ENCODE assay signal across 10 mouse cellular contexts in genomic region chr10:40629140-40629539, GRCm38 (mm10). TPM values are rescaled to one million over a fixed set of nuclear protein-coding genes. Genes with fewer than 3 reads are reported as not detected.
DNase-seq lines count a peak whose midpoint lies in the region; ATAC-seq and TF ChIP-seq lines count a peak whose summit lies in the region.
"Had no signal": no experiment of that assay in that cellular context is flagged by ENCODE, and none has a peak within 500 bp of the region (broad histone marks: within the 10 kb centered on the region; RNA-seq: fewer than 3 reads in every experiment).

No protein-coding gene starts in this region.

- peaks cover 11% of the 10 kb centered on the region for H3K36me3 ChIP-seq in liver, adult 2 months (ENCODE audit: control insufficient read depth, insufficient read depth, low read length)
- H3K36me3 ChIP-seq in liver, embryonic 12.5 days = no peaks in the 10 kb centered on the region
- H3K36me3 ChIP-seq: neural tube, embryonic 12.5 days had no signal

- no peak overlapping the region for H3K4me3 ChIP-seq in liver, adult 2 months (ENCODE audit: insufficient read depth, low read depth, low read length)
- H3K4me3 ChIP-seq in liver, embryonic 12.5 days = no peak overlapping the region
- H3K4me3 ChIP-seq: neural tube, embryonic 12.5 days had no signal

- peak overlapping the region; percentile 83 for H3K27ac ChIP-seq in liver, adult 2 months (replicated peaks; ENCODE audit: insufficient read depth, low read depth, low read length)
- no peak overlapping the region for H3K27ac ChIP-seq in liver, embryonic 12.5 days
- H3K27ac ChIP-seq: neural tube, embryonic 12.5 days had no signal

- peak; percentile 68 for DNase-seq in CD4-positive, CD25-positive, alpha-beta regulatory T cell, adult 2 months (ENCODE audit: low read depth, low spot score)
- peak; percentile 76 for DNase-seq in liver, adult 2 months (ENCODE audit: extremely low read depth, low read depth, low spot score)
- DNase-seq in cerebellum, postnatal 36 days = peak; percentile 63 to 64
- peak; percentile 76 to 90 for DNase-seq in kidney, postnatal 36 days
- DNase-seq in spleen, postnatal 10 days (ENCODE audit: low spot score in 2 of 2) = peak; percentile 20 to 67
- no peak for DNase-seq in right cerebral cortex, postnatal 4 days

- no peak for TF ChIP-seq POLR2A in liver, adult 2 months (IDR thresholded peaks at IDR 0.05; ENCODE audit: extremely low read depth, insufficient read depth, low read length)

- ATAC-seq in CD4-positive, CD25-positive, alpha-beta regulatory T cell, adult 4 months = no peak
- ATAC-seq in liver, embryonic 12.5 days = no peak

- H3K9ac ChIP-seq in liver, adult 2 months (ENCODE audit: low read depth, low read length) = no peak overlapping the region
- no peak overlapping the region for H3K9ac ChIP-seq in liver, embryonic 12.5 days
- H3K9ac ChIP-seq: neural tube, embryonic 12.5 days had no signal

- peaks cover 3% of the 10 kb centered on the region; the same call in 1 of the 2 replicates for H3K79me2 ChIP-seq in liver, adult 2 months (ENCODE audit: control insufficient read depth, insufficient read depth, low read length)

- WGBS in liver, adult 2 months = 83% methylated on average over 7 of the region's 7 CpGs
- WGBS in liver, embryonic 12.5 days (ENCODE audit: insufficient replicate concordance) = 69% methylated on average over 7 of the region's 7 CpGs

- TF ChIP-seq CTCF in liver, adult 2 months (IDR thresholded peaks at IDR 0.05; ENCODE audit: low read depth, low read length) = peak; percentile 90

- H3K9me3 ChIP-seq in liver, embryonic 12.5 days (replicated peaks) = no peaks in the 10 kb centered on the region
- H3K9me3 ChIP-seq: neural tube, embryonic 12.5 days had no signal

- no peaks in the 10 kb centered on the region for H3K27me3 ChIP-seq in liver, adult 2 months (ENCODE audit: control insufficient read depth, insufficient read depth, low read length)
- no peaks in the 10 kb centered on the region for H3K27me3 ChIP-seq in liver, embryonic 12.5 days (replicated peaks)
- H3K27me3 ChIP-seq: neural tube, embryonic 12.5 days had no signal

- H3K4me2 ChIP-seq in liver, embryonic 12.5 days = no peak overlapping the region
- H3K4me2 ChIP-seq: neural tube, embryonic 12.5 days had no signal

- H3K4me1 ChIP-seq in liver, adult 2 months (ENCODE audit: control insufficient read depth, insufficient read depth, low read length) = peaks cover 6% of the 10 kb centered on the region; the same call in 1 of the 2 replicates
- H3K4me1 ChIP-seq in liver, embryonic 12.5 days = 0 out of 2 replicates have a peak, but pooled peaks cover 5% of the 10 kb centered on the region
- H3K4me1 ChIP-seq: neural tube, embryonic 12.5 days had no signal

RNA-seq across cellular contexts. Expression of gene Ddo, which starts 0.7 kb away (rescaled TPM):
- under 1 TPM in 1 of 2 experiments, not detected in 1; 0.13 TPM for polyA plus RNA-seq in CD4-positive, CD25-positive, alpha-beta regulatory T cell, adult 4 months (2017; shearing (Covaris generic))
- 17.0 and 19.0 TPM in 2 replicates for total RNA-seq in liver, adult 2 months (2014; rRNA removed)
- 16.0 and 21.3 TPM in 2 replicates for polyA plus RNA-seq in liver, adult 2 months (2012; rRNA removed)
- polyA plus RNA-seq in liver, embryonic 12.5 days (2016; fragmentation: Nextera tagmentation; extraction: Ambion mirVana) = 0.11 TPM in 1 of 2 replicates, not detected in the other
- total RNA-seq: hematopoietic stem cell, adult 5-6 weeks had no signal

RNA-seq across cellular contexts. Expression of gene Mettl24, which starts 53.9 kb away (rescaled TPM):
- polyA plus RNA-seq in CD4-positive, CD25-positive, alpha-beta regulatory T cell, adult 4 months (2017; shearing (Covaris generic)) = under 1 TPM in 1 of 2 experiments, not detected in 1; 0.22 TPM
- 0.07 TPM in 1 of 2 replicates, not detected in the other for total RNA-seq in liver, adult 2 months (2014; rRNA removed)
- polyA plus RNA-seq in liver, adult 2 months (2012; rRNA removed) = 0.09 TPM in 1 of 2 replicates, not detected in the other
- 0.72 and 0.87 TPM in 2 replicates for polyA plus RNA-seq in liver, embryonic 12.5 days (2016; fragmentation: Nextera tagmentation; extraction: Ambion mirVana)
- total RNA-seq: hematopoietic stem cell, adult 5-6 weeks had no signal

RNA-seq across cellular contexts. Expression of gene Slc22a16, which starts 59.0 kb away (rescaled TPM):
- not detected for polyA plus RNA-seq in CD4-positive, CD25-positive, alpha-beta regulatory T cell, adult 4 months (2017; shearing (Covaris generic))
- total RNA-seq in liver, adult 2 months (2014; rRNA removed) = not detected in 2 replicates
- polyA plus RNA-seq in liver, adult 2 months (2012; rRNA removed) = not detected in 2 replicates
- not detected in 2 replicates for polyA plus RNA-seq in liver, embryonic 12.5 days (2016; fragmentation: Nextera tagmentation; extraction: Ambion mirVana)
- total RNA-seq: hematopoietic stem cell, adult 5-6 weeks had no signal
- polyA plus RNA-seq: neural tube, embryonic 12.5 days had no signal

Comparison
In these comparisons a context has a peak if more than half of its experiments do, and no peak if none do; other contexts are left out.
1. RNA of gene Ddo, which starts 0.7 kb away (polyA plus RNA-seq): 16.0 to 21.3 TPM in liver, adult 2 months; 0.13 TPM in CD4-positive, CD25-positive, alpha-beta regulatory T cell, adult 4 months and 0.11 TPM in liver, embryonic 12.5 days; every median in the first group is over 10 times any median in the second.